Mouse (Mus musculus): ENCODE measurements around the gene Csmd2. TPM values are rescaled to one million over a fixed set of nuclear protein-coding genes. Genes with fewer than 3 reads are reported as not detected.

The Csmd2 gene
- polyA plus RNA-seq, 1 experiment from 2014 or later = 0.09 TPM

DNA sequence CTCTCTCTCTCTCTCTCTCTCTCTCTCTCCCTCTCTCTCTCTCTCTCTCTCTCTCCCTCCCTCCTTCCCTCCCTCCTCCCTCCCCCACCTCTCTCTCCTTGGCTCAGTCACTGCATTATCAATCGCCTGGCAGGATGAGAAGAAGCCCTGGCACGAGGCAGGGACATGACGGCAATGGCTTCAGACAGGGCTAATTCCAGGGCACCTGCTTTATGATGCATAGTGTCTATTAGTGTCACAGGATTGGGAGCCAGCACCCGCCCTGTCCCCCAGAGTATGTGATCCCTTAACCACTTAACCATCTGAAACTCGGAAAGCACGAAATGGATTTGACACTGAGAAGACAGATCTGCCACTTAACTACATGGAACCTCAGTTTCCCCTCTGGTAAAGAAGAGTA lies 384.1 kb downstream of the Csmd2 start:
- H3K36me3 ChIP-seq (ENCODE audit: control insufficient read depth, insufficient read depth, low read length) = no peaks in the 10 kb centered on the region
- 65% methylated on average over 6 of the region's 6 CpGs for WGBS
- no peaks in the 10 kb centered on the region for H3K27me3 ChIP-seq (ENCODE audit: control insufficient read depth, insufficient read depth, low read depth, low read length)
- no peak overlapping the region for H3K27ac ChIP-seq (ENCODE audit: low read length)
- no peaks in the 10 kb centered on the region for H3K4me1 ChIP-seq (replicated peaks; ENCODE audit: control insufficient read depth, insufficient read depth, low read length)
- H3K9me3 ChIP-seq (ENCODE audit: control insufficient read depth, low read length) = no peaks in the 10 kb centered on the region
- H3K9ac ChIP-seq (ENCODE audit: low read length) = no peak overlapping the region
- ATAC-seq (ENCODE audit: low read depth) = no peak
- no peak overlapping the region for H3K4me2 ChIP-seq (ENCODE audit: low read depth, low read length)
- H3K4me3 ChIP-seq (ENCODE audit: low read length) = no peak overlapping the region

DNA sequence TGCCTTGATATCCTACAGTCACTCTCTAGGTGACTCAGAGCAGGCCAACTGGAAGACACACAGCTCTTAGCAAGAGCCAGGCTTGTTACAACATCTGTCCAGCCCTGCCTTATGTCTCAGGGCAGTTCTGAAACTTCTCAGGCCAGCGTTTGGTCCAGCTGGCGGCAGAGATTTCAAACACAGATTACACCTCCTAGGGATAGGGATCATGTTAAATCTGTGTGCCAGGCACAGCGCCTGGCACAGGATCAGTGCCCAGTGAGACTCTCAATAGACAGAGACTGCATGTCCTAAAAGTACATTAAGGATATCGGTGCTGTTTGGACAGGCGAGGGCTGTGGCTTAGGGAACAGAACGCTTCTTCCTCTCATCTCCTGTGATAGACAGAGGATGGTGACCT lies 385.5 kb downstream of the Csmd2 start:
- 70% methylated on average over 6 of the region's 6 CpGs for WGBS
- Histone ChIP-seq H3K4me1 (replicated peaks; ENCODE audit: control insufficient read depth, insufficient read depth, low read length) (no peaks in the 10 kb centered on the region), H3K4me3 (ENCODE audit: low read length) (no peak overlapping the region), H3K36me3 (ENCODE audit: control insufficient read depth, insufficient read depth, low read length) (no peaks in the 10 kb centered on the region), H3K9me3 (ENCODE audit: control insufficient read depth, low read length) (no peaks in the 10 kb centered on the region), H3K27ac (ENCODE audit: low read length) (no peak overlapping the region), H3K4me2 (ENCODE audit: low read depth, low read length) (no peak overlapping the region), H3K27me3 (ENCODE audit: control insufficient read depth, insufficient read depth, low read depth, low read length) (no peaks in the 10 kb centered on the region), H3K9ac (ENCODE audit: low read length) (no peak overlapping the region)
- no peak for ATAC-seq (ENCODE audit: low read depth)

DNA sequence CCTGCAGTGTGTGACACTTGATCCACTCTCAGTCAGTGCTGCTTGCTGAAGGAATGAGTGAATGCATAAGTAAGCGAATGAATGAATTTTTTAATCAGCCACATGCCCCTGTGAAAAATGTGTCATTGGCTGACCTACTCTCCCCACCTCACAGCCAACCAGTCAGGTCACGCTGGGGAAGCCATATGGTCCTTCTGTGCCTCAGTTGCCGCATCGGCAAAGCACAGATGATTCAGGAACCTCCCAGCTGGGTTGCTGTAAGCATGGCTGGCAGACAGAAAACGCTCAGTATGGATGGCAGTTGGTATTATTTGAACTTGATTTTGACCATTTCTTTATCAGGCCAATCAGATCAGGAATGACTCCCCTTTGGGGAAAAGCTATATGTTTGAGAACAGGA lies 386.4 kb downstream of the Csmd2 start:
- no peaks in the 10 kb centered on the region for H3K36me3 ChIP-seq (ENCODE audit: control insufficient read depth, insufficient read depth, low read length)
- no peaks in the 10 kb centered on the region for H3K4me1 ChIP-seq (replicated peaks; ENCODE audit: control insufficient read depth, insufficient read depth, low read length)
- H3K9me3 ChIP-seq (ENCODE audit: control insufficient read depth, low read length) = no peaks in the 10 kb centered on the region
- H3K27me3 ChIP-seq (ENCODE audit: control insufficient read depth, insufficient read depth, low read depth, low read length) = no peaks in the 10 kb centered on the region
- ATAC-seq (ENCODE audit: low read depth) = no peak
- no peak overlapping the region for H3K4me2 ChIP-seq (ENCODE audit: low read depth, low read length)
- H3K4me3 ChIP-seq (ENCODE audit: low read length) = no peak overlapping the region
- H3K9ac ChIP-seq (ENCODE audit: low read length) = no peak overlapping the region
- H3K27ac ChIP-seq (ENCODE audit: low read length) = no peak overlapping the region
- 73% methylated on average over 5 of the region's 5 CpGs for WGBS

DNA sequence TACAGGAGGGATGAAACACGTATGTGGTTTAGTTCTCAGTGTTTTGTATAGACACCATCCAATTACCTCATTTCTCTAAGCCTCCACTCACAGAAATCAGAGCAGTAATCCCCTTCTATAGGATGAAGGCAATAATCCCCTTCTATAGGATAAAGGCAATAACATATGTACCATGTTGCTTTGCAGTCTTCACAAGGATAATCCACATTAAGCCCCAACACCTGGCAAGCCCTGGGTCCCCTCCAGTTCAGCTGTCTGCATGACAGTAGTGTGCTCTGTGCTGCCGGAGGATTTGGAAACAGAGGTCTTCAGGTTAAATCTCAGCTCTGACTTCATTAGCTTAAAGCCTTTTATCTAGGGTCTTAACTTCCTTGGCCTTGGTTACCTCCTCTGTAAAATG lies 391.3 kb downstream of the Csmd2 start:
- no peaks in the 10 kb centered on the region for H3K36me3 ChIP-seq (ENCODE audit: control insufficient read depth, insufficient read depth, low read length)
- no peaks in the 10 kb centered on the region for H3K9me3 ChIP-seq (ENCODE audit: control insufficient read depth, low read length)
- H3K27me3 ChIP-seq (ENCODE audit: control insufficient read depth, insufficient read depth, low read depth, low read length) = no peaks in the 10 kb centered on the region
- H3K4me2 ChIP-seq (ENCODE audit: low read depth, low read length) = no peak overlapping the region
- no peak overlapping the region for H3K27ac ChIP-seq (ENCODE audit: low read length)
- H3K4me1 ChIP-seq (replicated peaks; ENCODE audit: control insufficient read depth, insufficient read depth, low read length) = no peaks in the 10 kb centered on the region
- H3K9ac ChIP-seq (ENCODE audit: low read length) = no peak overlapping the region
- no peak for ATAC-seq (ENCODE audit: low read depth)
- H3K4me3 ChIP-seq (ENCODE audit: low read length) = no peak overlapping the region
- 80% methylated on average over 2 of the region's 2 CpGs for WGBS

DNA sequence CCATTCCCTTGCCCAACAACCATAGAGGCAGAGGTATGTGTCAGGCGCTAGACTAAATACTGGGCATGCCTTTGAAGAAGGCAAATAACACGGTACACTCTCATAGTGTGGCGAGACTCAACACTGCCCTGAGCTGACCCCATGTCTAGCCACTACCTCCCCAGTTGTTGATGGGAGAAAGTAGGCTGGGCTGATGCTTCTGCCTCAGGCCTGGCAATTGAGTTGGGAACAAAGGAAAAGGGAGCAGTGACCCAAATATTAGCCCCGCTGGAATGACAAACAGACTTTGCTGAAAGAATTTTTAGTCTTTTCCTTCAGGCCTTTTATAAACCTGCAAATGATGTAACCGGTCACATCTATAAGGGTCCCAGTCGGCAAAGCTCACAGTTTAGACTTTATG lies 393.7 kb downstream of the Csmd2 start:
- Histone ChIP-seq H3K4me2 (ENCODE audit: low read depth, low read length) (no peak overlapping the region), H3K4me1 (replicated peaks; ENCODE audit: control insufficient read depth, insufficient read depth, low read length) (no peaks in the 10 kb centered on the region), H3K4me3 (ENCODE audit: low read length) (no peak overlapping the region), H3K36me3 (ENCODE audit: control insufficient read depth, insufficient read depth, low read length) (no peaks in the 10 kb centered on the region), H3K27me3 (ENCODE audit: control insufficient read depth, insufficient read depth, low read depth, low read length) (no peaks in the 10 kb centered on the region), H3K27ac (ENCODE audit: low read length) (no peak overlapping the region), H3K9me3 (ENCODE audit: control insufficient read depth, low read length) (no peaks in the 10 kb centered on the region), H3K9ac (ENCODE audit: low read length) (no peak overlapping the region)
- 63% methylated on average over 6 of the region's 6 CpGs for WGBS
- no peak for ATAC-seq (ENCODE audit: low read depth)

- no peak overlapping the region for H3K4me3 ChIP-seq (ENCODE audit: low read length)
- H3K9me3 ChIP-seq (ENCODE audit: control insufficient read depth, low read length) = no peaks in the 10 kb centered on the region
- 80% methylated on average over 7 of the region's 7 CpGs for WGBS
- H3K27ac ChIP-seq (ENCODE audit: low read length) = no peak overlapping the region
- no peak overlapping the region for H3K9ac ChIP-seq (ENCODE audit: low read length)
- no peaks in the 10 kb centered on the region for H3K4me1 ChIP-seq (replicated peaks; ENCODE audit: control insufficient read depth, insufficient read depth, low read length)
- no peaks in the 10 kb centered on the region for H3K36me3 ChIP-seq (ENCODE audit: control insufficient read depth, insufficient read depth, low read length)
- ATAC-seq (ENCODE audit: low read depth) = no peak
- H3K4me2 ChIP-seq (ENCODE audit: low read depth, low read length) = no peak overlapping the region
- no peaks in the 10 kb centered on the region for H3K27me3 ChIP-seq (ENCODE audit: control insufficient read depth, insufficient read depth, low read depth, low read length)
Observed at GRCm38 (mm10) chr4:128383800-128384199, 396.1 kb downstream of the Csmd2 start.

GRCm38 (mm10) chr4:128391484-128391883 lies 403.8 kb downstream of the Csmd2 start:
- H3K27ac ChIP-seq (ENCODE audit: low read length) = no peak overlapping the region

GRCm38 (mm10) chr4:128392279-128392678 lies 404.6 kb downstream of the Csmd2 start:
- H3K4me2 ChIP-seq (ENCODE audit: low read depth, low read length) = no peak overlapping the region
- 0 out of 2 replicates have a peak, but pooled peaks cover 2% of the 10 kb centered on the region for H3K4me1 ChIP-seq (replicated peaks; ENCODE audit: control insufficient read depth, insufficient read depth, low read length)
- H3K36me3 ChIP-seq (ENCODE audit: control insufficient read depth, insufficient read depth, low read length) = no peaks in the 10 kb centered on the region
- ATAC-seq (ENCODE audit: low read depth) = no peak
- WGBS = 25% methylated on average over 3 of the region's 3 CpGs
- H3K27ac ChIP-seq (ENCODE audit: low read length) = no peak overlapping the region
- no peaks in the 10 kb centered on the region for H3K9me3 ChIP-seq (ENCODE audit: control insufficient read depth, low read length)
- H3K27me3 ChIP-seq (ENCODE audit: control insufficient read depth, insufficient read depth, low read depth, low read length) = no peaks in the 10 kb centered on the region
- no peak overlapping the region for H3K9ac ChIP-seq (ENCODE audit: low read length)
- no peak overlapping the region for H3K4me3 ChIP-seq (ENCODE audit: low read length)

More at GRCm38 (mm10) chr4:128391484-128391883, 403.8 kb downstream of the Csmd2 start:
- 83% methylated on average over 5 of the region's 5 CpGs for WGBS
- Histone ChIP-seq H3K4me2 (ENCODE audit: low read depth, low read length) (no peak overlapping the region), H3K9me3 (ENCODE audit: control insufficient read depth, low read length) (no peaks in the 10 kb centered on the region), H3K27me3 (ENCODE audit: control insufficient read depth, insufficient read depth, low read depth, low read length) (no peaks in the 10 kb centered on the region), H3K4me3 (ENCODE audit: low read length) (no peak overlapping the region), H3K4me1 (replicated peaks; ENCODE audit: control insufficient read depth, insufficient read depth, low read length) (0 out of 2 replicates have a peak, but pooled peaks cover 2% of the 10 kb centered on the region), H3K9ac (ENCODE audit: low read length) (no peak overlapping the region), H3K36me3 (ENCODE audit: control insufficient read depth, insufficient read depth, low read length) (no peaks in the 10 kb centered on the region)
- no peak for ATAC-seq (ENCODE audit: low read depth)

DNA sequence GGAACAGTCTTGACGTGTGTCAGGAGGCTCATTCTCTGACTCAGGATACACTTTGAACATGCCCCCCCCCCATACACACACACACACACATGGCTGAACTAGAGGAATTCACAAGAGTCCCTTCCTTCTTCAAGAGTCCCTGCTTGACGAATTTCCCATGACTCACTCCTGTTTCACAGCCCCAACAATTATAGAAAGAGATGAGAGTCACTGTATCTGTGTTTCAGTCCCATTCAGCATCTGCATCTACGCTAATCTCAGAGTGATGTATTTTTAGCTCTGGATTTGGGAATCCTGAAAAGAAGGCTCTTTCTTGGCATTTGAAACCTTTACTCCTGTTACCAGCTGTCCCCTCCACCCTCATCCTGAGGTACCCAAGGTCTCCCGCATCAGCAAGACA lies 406.2 kb downstream of the Csmd2 start:
- H3K27ac ChIP-seq (ENCODE audit: low read length) = no peak overlapping the region
- H3K4me3 ChIP-seq (ENCODE audit: low read length) = no peak overlapping the region
- peaks cover 7% of the 10 kb centered on the region for H3K4me1 ChIP-seq (replicated peaks; ENCODE audit: control insufficient read depth, insufficient read depth, low read length)
- no peak for ATAC-seq (ENCODE audit: low read depth)
- H3K36me3 ChIP-seq (ENCODE audit: control insufficient read depth, insufficient read depth, low read length) = no peaks in the 10 kb centered on the region
- 84% methylated on average over 4 of the region's 4 CpGs for WGBS
- H3K9me3 ChIP-seq (ENCODE audit: control insufficient read depth, low read length) = no peaks in the 10 kb centered on the region
- H3K9ac ChIP-seq (ENCODE audit: low read length) = no peak overlapping the region
- H3K4me2 ChIP-seq (ENCODE audit: low read depth, low read length) = no peak overlapping the region
- H3K27me3 ChIP-seq (ENCODE audit: control insufficient read depth, insufficient read depth, low read depth, low read length) = no peaks in the 10 kb centered on the region

GRCm38 (mm10) chr4:128396616-128397015 lies 409.0 kb downstream of the Csmd2 start:
- no peak for ATAC-seq (ENCODE audit: low read depth)
- H3K4me1 ChIP-seq (replicated peaks; ENCODE audit: control insufficient read depth, insufficient read depth, low read length) = peaks cover 11% of the 10 kb centered on the region

More at GRCm38 (mm10) chr4:128396616-128397015, 409.0 kb downstream of the Csmd2 start:
- WGBS = 85% methylated on average over 5 of the region's 5 CpGs
- Histone ChIP-seq H3K36me3 (ENCODE audit: control insufficient read depth, insufficient read depth, low read length) (no peaks in the 10 kb centered on the region), H3K27me3 (ENCODE audit: control insufficient read depth, insufficient read depth, low read depth, low read length) (no peaks in the 10 kb centered on the region), H3K27ac (ENCODE audit: low read length) (no peak overlapping the region), H3K9me3 (ENCODE audit: control insufficient read depth, low read length) (no peaks in the 10 kb centered on the region), H3K4me3 (ENCODE audit: low read length) (no peak overlapping the region), H3K9ac (ENCODE audit: low read length) (no peak overlapping the region), H3K4me2 (ENCODE audit: low read depth, low read length) (no peak overlapping the region)

All from lung, embryonic 16.5 days (tissue).